8 mouse cellular contexts compared by ENCODE assay signal in the genomic region with DNA sequence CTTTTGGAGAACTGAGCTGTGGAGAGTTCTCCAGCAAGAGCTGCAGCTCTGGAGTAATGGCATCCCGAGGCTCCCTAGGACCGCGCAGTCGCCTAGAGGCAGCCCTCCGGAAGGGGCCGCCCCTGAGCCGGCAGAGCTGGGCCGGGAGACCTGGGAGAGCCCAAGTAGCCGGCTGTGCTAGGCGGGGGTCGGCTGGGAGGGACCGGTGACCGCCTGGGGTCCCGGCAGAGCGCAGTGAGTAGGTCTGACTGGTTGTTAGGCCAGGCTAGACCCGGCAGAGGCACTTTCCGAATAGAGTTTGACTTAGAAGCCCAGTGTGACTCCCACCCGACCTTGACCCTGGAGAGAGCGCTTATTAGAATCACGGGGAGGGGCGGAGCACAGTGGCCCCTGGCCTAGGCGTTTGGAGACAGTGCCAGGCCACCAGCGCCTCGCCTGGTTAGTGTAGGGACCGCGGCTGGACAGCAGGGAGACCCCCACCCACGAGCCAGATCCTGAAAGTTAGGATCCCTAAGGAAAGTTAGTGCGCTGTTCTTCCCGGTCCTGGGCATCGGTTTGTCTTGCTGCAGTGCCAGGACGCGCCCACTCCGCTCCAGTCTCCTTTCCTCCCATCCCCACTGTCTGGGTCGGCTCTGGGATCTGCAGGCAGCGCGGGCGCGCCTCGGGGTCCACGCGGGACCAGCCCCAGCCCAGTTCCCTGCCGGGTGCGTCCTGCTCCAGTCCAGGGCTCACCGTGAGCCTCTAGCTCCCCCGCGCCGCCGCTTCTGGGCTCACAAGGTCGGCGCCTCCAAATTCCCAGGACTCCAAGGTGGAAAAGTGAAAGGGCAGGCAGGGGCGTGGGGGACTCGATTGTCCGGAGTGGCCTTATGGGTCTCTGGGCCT. TPM values are rescaled to one million over a fixed set of nuclear protein-coding genes. Genes with fewer than 3 reads are reported as not detected.
DNase-seq lines count a peak whose midpoint lies in the region; ATAC-seq and TF ChIP-seq lines count a peak whose summit lies in the region.

TSS of gene Colca2 (minus strand) at position 70 of the 882 bp plus-strand sequence.

- peak within 1 kb of the TSS; percentile 93 for H3K4me2 ChIP-seq in hindbrain, embryonic 11.5 days (replicated peaks; ENCODE audit: low read depth, low read length)
- peak within 1 kb of the TSS; percentile 85 for H3K4me2 ChIP-seq in lung, postnatal 0 days (replicated peaks; ENCODE audit: low read depth, low read length)

- DNase-seq in NIH3T3 (ENCODE audit: low read depth) = peak; percentile 88
- DNase-seq in cerebellum, postnatal 14 days = peak; percentile 59 to 71
- peak; percentile 34 to 43 for DNase-seq in frontal cortex, postnatal 25 days (ENCODE audit: low spot score in 2 of 2)
- peak; percentile 83 for DNase-seq in hindbrain, embryonic 11.5 days (ENCODE audit: low spot score)
- peak; percentile 60 to 64 for DNase-seq in layer of hippocampus, postnatal 14 days (ENCODE audit: low spot score in 2 of 2)
- peak; percentile 93 for DNase-seq in lung, postnatal 0 days (ENCODE audit: low spot score)
- DNase-seq in retina, embryonic 14.5 days (ENCODE audit: low spot score) = peak; percentile 83
- peak; percentile 73 for DNase-seq in urinary bladder, adult 2 months (ENCODE audit: low spot score)

- no peak within 1 kb of the TSS for H3K27ac ChIP-seq in hindbrain, embryonic 11.5 days (ENCODE audit: low read depth, low read length)
- peak within 1 kb of the TSS; percentile 83 for H3K27ac ChIP-seq in lung, postnatal 0 days (ENCODE audit: low read length)

- H3K9me3 ChIP-seq in hindbrain, embryonic 11.5 days (ENCODE audit: control insufficient read depth, low read length) = no peaks in the 10 kb centered on the region
- no peaks in the 10 kb centered on the region for H3K9me3 ChIP-seq in lung, postnatal 0 days (ENCODE audit: low read length)

- peak; percentile 66 for TF ChIP-seq CTCF in lung, postnatal 0 days (IDR thresholded peaks at IDR 0.05)

- ATAC-seq in hindbrain, embryonic 11.5 days (ENCODE audit: low FRiP score) = peak; percentile 98
- ATAC-seq in lung, postnatal 0 days = peak; percentile 97

- no peaks in the 10 kb centered on the region for H3K36me3 ChIP-seq in hindbrain, embryonic 11.5 days (ENCODE audit: control insufficient read depth, insufficient read depth, low read length)
- H3K36me3 ChIP-seq in lung, postnatal 0 days (ENCODE audit: insufficient read depth, low read length) = no peaks in the 10 kb centered on the region

- H3K9ac ChIP-seq in hindbrain, embryonic 11.5 days (ENCODE audit: low read depth, low read length) = peak within 1 kb of the TSS; percentile 67
- H3K9ac ChIP-seq in lung, postnatal 0 days (replicated peaks; ENCODE audit: low read depth) = peak within 1 kb of the TSS; percentile 59

- H3K27me3 ChIP-seq in hindbrain, embryonic 11.5 days (ENCODE audit: control insufficient read depth, insufficient read depth, low read length) = peaks cover 11% of the 10 kb centered on the region
- H3K27me3 ChIP-seq in lung, postnatal 0 days (replicated peaks; ENCODE audit: insufficient read depth, low read length) = no peaks in the 10 kb centered on the region

- H3K4me1 ChIP-seq in hindbrain, embryonic 11.5 days (replicated peaks; ENCODE audit: control insufficient read depth, insufficient read depth, low read length) = 0 out of 2 replicates have a peak, but pooled peaks cover 2% of the 10 kb centered on the region
- peaks cover 11% of the 10 kb centered on the region; the same call in 1 of the 2 replicates for H3K4me1 ChIP-seq in lung, postnatal 0 days (ENCODE audit: insufficient read depth, low read depth, low read length)

- under 1% methylated on average over 53 of the region's 53 CpGs for WGBS in hindbrain, embryonic 11.5 days
- 0% methylated on average over 51 of the region's 53 CpGs for WGBS in lung, postnatal 0 days

- TF ChIP-seq EP300 in lung, postnatal 0 days (IDR thresholded peaks at IDR 0.05) = no peak

- peak within 1 kb of the TSS; percentile 52 for H3K4me3 ChIP-seq in hindbrain, embryonic 11.5 days (ENCODE audit: low read depth, low read length)
- peak within 1 kb of the TSS; percentile 58 for H3K4me3 ChIP-seq in lung, postnatal 0 days (ENCODE audit: low read depth, low read length)

RNA-seq across cellular contexts. Expression of gene Colca2, which starts in this region (rescaled TPM):
- 1.6 and 1.8 TPM in 2 replicates for polyA plus RNA-seq in hindbrain, embryonic 11.5 days (2014; fragmentation: Nextera tagmentation; extraction: Ambion mirVana)
- total RNA-seq in layer of hippocampus, postnatal 14 days (2021) = 1 to 10 TPM in 1 of 2 experiments, under 1 TPM in 1; 0.69 to 1.0 TPM
- polyA plus RNA-seq in lung, postnatal 0 days (2015; fragmentation: Nextera tagmentation; extraction: Ambion mirVana) = 8.3 and 9.2 TPM in 2 replicates
- polyA plus RNA-seq in urinary bladder, adult 2 months (2012; rRNA removed) = 3.7 and 4.4 TPM in 2 replicates

Comparison
In these comparisons a context has a peak if more than half of its experiments do, and no peak if none do; other contexts are left out.
1. DNase-seq: peak in every context shown above with its lines; median percentile 93 in lung, postnatal 0 days; 88 in NIH3T3; 83 in hindbrain, embryonic 11.5 days; 83 in retina, embryonic 14.5 days; 73 in urinary bladder, adult 2 months; 65 in cerebellum, postnatal 14 days; 62 in layer of hippocampus, postnatal 14 days; 38 in frontal cortex, postnatal 25 days.